Mouse (Mus musculus): ENCODE results near the gene Gbgt1. TPM values are rescaled to one million over a fixed set of nuclear protein-coding genes. Genes with fewer than 3 reads are reported as not detected.
"Not testable (repeated sequence)": the region's sequence is repeated elsewhere in the genome, so short reads cannot be mapped to it uniquely, and the experiment has no call there.

Gene Gbgt1
- polyA plus RNA-seq, 1 experiment from 2014 or later, result 0.10 TPM

DNA sequence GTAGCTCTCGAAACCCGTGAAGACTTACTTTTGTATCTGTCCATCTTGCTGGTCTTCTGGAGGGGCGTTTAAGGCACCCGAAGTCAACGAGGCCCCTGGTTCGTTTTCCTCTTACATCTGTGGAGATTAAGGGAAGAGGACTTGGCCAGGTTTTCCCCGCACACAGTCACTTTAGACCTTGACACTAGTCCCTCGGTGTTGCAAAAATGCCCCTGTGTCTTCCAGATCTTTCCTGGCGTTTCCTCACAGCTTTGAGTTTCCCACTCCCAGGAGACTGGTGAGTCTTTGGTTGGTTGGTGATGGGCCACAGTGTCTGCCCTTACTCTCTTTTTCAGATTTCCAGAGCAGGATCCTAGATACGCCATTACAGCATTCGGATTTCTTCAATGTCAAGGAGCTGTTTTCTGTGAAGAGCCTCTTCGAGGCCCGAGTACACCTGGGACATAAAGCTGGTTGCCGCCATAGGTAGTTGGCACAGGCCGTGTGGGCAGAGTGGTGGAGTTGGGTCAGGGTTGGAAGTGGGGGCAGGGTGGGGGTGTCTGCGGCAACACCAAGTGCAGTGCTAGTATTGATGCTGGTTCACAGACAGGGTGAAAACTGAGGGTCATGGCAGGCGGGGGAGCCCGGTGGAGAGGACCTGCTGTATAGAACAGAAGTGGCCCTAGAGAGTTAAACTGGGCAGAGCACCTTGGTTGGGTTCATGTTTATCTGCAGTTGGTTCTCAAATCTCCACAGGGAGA, 28.0 kb upstream of the Gbgt1 start:
- Histone ChIP-seq H3K27me3 (ENCODE audit: control insufficient read depth, insufficient read depth, low read length) (peaks cover 5% of the 10 kb centered on the region; the same call in 1 of the 2 replicates), H3K4me2 (peak overlapping the region; percentile 87), H3K4me3 (ENCODE audit: low read depth, low read length) (peak overlapping the region; percentile 95), H3K27ac (ENCODE audit: low read depth, low read length) (no peak overlapping the region), H3K9ac (ENCODE audit: low read length) (peak overlapping the region; percentile 98), H3K9me3 (ENCODE audit: control insufficient read depth, low read length) (peaks cover 3% of the 10 kb centered on the region; the same call in 1 of the 2 replicates), H3K36me3 (ENCODE audit: control insufficient read depth, insufficient read depth, low read length) (peaks cover 30% of the 10 kb centered on the region), H3K4me1 (ENCODE audit: control insufficient read depth, insufficient read depth, low read length) (peaks cover 6% of the 10 kb centered on the region)
- no peak for ATAC-seq (ENCODE audit: low FRiP score)
- WGBS, result 52% methylated on average over 18 of the region's 18 CpGs
- no peak for DNase-seq (ENCODE audit: low spot score, missing footprints)

DNA sequence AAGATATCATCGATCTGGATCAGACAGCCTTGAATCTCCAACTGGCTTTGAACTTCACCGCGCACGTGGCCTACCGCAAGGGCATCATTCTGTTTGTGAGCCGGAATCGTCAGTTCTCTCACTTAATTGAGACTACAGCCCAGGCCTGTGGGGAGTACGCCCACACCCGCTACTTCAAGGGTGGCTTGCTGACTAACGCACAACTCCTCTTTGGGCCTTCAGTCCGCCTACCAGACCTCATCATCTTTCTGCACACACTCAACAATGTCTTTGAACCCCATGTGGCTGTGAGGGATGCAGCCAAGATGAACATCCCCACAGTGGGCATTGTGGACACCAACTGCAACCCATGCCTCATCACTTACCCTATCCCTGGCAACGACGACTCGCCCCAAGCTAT, 27.2 kb upstream of the Gbgt1 start:
- H3K9me3 ChIP-seq (ENCODE audit: control insufficient read depth, low read length), result peaks cover 3% of the 10 kb centered on the region; the same call in 1 of the 2 replicates
- ATAC-seq (ENCODE audit: low FRiP score) (no peak), DNase-seq (ENCODE audit: low spot score, missing footprints) (no peak)
- H3K9ac ChIP-seq (ENCODE audit: low read length), result no peak overlapping the region
- peaks cover 5% of the 10 kb centered on the region; the same call in 1 of the 2 replicates for H3K27me3 ChIP-seq (ENCODE audit: control insufficient read depth, insufficient read depth, low read length)
- peaks cover 6% of the 10 kb centered on the region for H3K4me1 ChIP-seq (ENCODE audit: control insufficient read depth, insufficient read depth, low read length)
- WGBS, result 96% methylated on average over 14 of the region's 14 CpGs
- no peak overlapping the region for H3K27ac ChIP-seq (ENCODE audit: low read depth, low read length)
- peaks cover 30% of the 10 kb centered on the region for H3K36me3 ChIP-seq (ENCODE audit: control insufficient read depth, insufficient read depth, low read length)
- H3K4me3 ChIP-seq (ENCODE audit: low read depth, low read length), result no peak overlapping the region
- no peak overlapping the region for H3K4me2 ChIP-seq

DNA sequence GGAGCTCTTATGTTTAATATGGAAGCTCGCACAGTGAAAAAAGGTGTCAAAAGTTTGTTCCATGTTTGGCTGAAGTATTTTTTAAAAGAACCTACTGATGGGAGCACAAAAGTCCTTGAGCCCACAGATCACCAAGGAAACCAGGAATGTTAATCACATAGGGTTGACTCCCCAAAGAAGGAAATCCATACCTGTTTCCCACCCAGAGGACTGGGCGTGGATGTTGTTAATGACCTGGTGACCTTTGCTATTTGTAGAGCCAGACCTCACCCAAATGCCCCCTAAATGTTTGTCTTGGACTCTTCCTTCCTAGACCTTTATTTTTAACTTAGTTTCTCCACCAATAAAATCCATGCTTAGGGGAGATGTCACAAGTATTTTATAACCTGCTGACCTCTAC, 26.1 kb upstream of the Gbgt1 start:
- no peak for DNase-seq (ENCODE audit: low spot score, missing footprints)
- ATAC-seq (ENCODE audit: low FRiP score), result no peak
- Histone ChIP-seq H3K9me3 (ENCODE audit: control insufficient read depth, low read length) (peaks cover 3% of the 10 kb centered on the region; the same call in 1 of the 2 replicates), H3K27me3 (ENCODE audit: control insufficient read depth, insufficient read depth, low read length) (no peaks in the 10 kb centered on the region), H3K27ac (ENCODE audit: low read depth, low read length) (no peak overlapping the region), H3K9ac (ENCODE audit: low read length) (no peak overlapping the region), H3K4me1 (ENCODE audit: control insufficient read depth, insufficient read depth, low read length) (peaks cover 6% of the 10 kb centered on the region), H3K36me3 (ENCODE audit: control insufficient read depth, insufficient read depth, low read length) (peaks cover 30% of the 10 kb centered on the region), H3K4me2 (no peak overlapping the region), H3K4me3 (ENCODE audit: low read depth, low read length) (no peak overlapping the region)
- 100% methylated on average over 2 of the region's 2 CpGs for WGBS

DNA sequence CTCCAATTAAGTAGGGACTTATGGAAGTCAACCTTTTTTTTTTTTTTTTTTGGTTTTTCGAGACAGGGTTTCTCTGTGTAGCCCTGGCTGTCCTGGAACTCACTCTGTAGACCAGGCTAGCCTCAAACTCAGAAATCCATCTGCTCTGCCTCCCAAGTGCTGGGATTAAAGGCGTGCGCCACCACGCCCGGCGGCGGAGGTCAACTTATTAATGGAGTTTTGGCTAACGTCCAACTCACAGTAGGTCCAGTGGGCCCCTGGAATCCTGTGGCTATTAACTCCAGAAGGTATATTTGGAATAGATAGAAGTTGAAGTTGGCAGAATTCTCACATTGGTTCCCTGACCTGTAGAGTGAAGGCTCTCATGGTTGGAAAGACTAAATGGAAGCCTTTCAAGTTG, 24.7 kb upstream of the Gbgt1 start:
- not testable (repeated sequence) for H3K9me3 ChIP-seq (ENCODE audit: control insufficient read depth, low read length); ATAC-seq (ENCODE audit: low FRiP score); H3K9ac ChIP-seq (ENCODE audit: low read length); H3K27me3 ChIP-seq (ENCODE audit: control insufficient read depth, insufficient read depth, low read length); H3K4me3 ChIP-seq (ENCODE audit: low read depth, low read length); H3K4me2 ChIP-seq; H3K27ac ChIP-seq (ENCODE audit: low read depth, low read length); H3K4me1 ChIP-seq (ENCODE audit: control insufficient read depth, insufficient read depth, low read length); DNase-seq (ENCODE audit: low spot score, missing footprints)
- WGBS, result 96% methylated on average over 8 of the region's 8 CpGs
- peaks cover 30% of the 10 kb centered on the region for H3K36me3 ChIP-seq (ENCODE audit: control insufficient read depth, insufficient read depth, low read length)

DNA sequence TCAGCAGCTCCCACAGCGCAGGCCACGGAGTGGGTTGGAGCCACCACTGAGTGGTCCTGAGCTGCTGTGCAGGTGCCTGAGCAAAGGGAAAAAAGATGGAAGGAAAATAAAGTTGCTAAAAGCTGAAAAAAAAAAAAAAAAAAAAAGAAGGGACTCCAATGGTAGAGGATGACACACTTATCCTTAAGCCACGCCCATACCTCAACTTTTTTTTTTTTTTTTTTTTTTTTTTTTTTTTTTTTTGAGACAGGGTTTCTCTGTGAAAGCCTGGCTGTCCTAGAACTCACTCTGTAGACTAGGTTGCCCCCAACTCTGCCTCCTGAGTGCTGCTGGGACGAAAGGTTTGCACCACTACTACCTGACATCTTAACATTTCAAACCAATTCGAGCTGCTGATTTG, 18.7 kb upstream of the Gbgt1 start:
- ATAC-seq (ENCODE audit: low FRiP score); H3K36me3 ChIP-seq (ENCODE audit: control insufficient read depth, insufficient read depth, low read length); H3K4me2 ChIP-seq; H3K9ac ChIP-seq (ENCODE audit: low read length); H3K27ac ChIP-seq (ENCODE audit: low read depth, low read length); H3K4me1 ChIP-seq (ENCODE audit: control insufficient read depth, insufficient read depth, low read length); H3K4me3 ChIP-seq (ENCODE audit: low read depth, low read length); H3K27me3 ChIP-seq (ENCODE audit: control insufficient read depth, insufficient read depth, low read length); H3K9me3 ChIP-seq (ENCODE audit: control insufficient read depth, low read length); DNase-seq (ENCODE audit: low spot score, missing footprints): not testable (repeated sequence)
- 93% methylated on average over 5 of the region's 5 CpGs for WGBS

DNA sequence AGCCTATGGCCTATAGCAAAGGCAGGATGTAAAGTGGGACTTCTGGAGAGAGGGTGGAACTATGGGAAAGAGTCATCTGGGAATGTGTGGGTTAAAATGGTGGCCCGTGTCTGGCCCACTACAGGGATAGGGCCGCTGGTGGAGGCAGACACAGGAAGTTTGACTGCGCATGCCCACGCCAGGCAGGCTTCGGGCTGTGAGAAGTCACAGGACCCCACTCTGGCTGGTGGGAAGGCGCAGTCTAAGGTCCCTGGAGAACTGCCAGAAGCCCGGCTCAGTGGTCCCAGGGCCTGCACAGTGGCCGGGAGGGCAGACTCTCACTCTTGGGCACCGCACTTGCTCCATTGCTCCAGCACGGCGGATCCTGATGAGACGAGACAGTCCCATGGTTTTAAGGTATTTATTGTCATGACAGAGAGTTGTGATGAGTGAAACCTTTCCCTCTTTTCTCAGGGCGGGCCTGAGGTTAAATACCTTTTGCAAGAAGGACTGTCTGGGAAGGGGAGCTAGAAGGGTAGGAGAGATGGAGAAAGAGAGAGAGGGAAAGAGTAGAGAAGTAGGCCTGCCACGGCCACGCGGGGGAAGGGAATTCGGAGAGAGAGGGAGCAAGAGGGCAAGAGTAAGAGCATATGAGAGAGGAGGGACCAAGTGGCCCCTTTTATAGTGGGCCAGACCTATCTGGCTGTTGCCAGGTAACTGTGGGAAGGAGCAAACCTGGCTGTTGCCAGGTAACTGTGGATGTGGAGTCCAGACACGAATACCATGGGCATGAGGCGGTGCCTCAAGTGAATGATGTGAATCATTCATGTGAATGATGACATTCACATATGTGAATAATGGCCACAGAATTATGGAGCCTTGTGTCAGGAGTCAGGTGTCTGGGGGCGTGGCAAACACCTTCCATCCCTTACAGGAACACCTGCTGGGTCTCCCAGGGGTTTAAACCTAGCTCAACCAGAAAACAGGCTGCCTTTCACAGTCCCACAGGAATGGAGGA, 17.2 kb upstream of the Gbgt1 start:
- Histone ChIP-seq H3K36me3 (ENCODE audit: control insufficient read depth, insufficient read depth, low read length) (no peaks in the 10 kb centered on the region), H3K27me3 (ENCODE audit: control insufficient read depth, insufficient read depth, low read length) (no peaks in the 10 kb centered on the region), H3K4me3 (ENCODE audit: low read depth, low read length) (no peak overlapping the region), H3K9ac (ENCODE audit: low read length) (no peak overlapping the region), H3K9me3 (ENCODE audit: control insufficient read depth, low read length) (no peaks in the 10 kb centered on the region), H3K4me2 (no peak overlapping the region), H3K27ac (ENCODE audit: low read depth, low read length) (no peak overlapping the region), H3K4me1 (ENCODE audit: control insufficient read depth, insufficient read depth, low read length) (no peaks in the 10 kb centered on the region)
- 85% methylated on average over 20 of the region's 20 CpGs for WGBS
- DNase-seq (ENCODE audit: low spot score, missing footprints) (no peak), ATAC-seq (ENCODE audit: low FRiP score) (no peak)

DNA sequence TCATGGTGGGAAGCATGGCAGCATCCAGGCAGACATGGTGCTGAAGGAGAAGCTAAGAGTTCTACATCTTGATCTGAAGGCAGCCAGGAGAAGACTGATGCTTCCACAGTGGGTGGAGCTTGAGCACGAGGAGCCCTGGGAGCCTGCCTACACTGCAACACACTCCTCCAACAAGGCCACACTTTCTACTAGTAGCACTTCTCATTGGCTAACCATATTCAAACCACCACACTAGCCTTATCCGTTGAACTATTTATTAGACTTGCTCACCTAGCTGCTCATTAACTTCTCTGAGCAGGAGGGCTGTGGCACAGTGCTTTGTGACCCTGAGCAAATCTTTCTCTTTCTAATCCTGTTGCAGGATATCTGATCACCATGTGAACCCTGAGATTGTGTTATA, 12.8 kb upstream of the Gbgt1 start:
- ATAC-seq (ENCODE audit: low FRiP score), result no peak
- no peak overlapping the region for H3K27ac ChIP-seq (ENCODE audit: low read depth, low read length)
- H3K9me3 ChIP-seq (ENCODE audit: control insufficient read depth, low read length), result no peaks in the 10 kb centered on the region
- H3K36me3 ChIP-seq (ENCODE audit: control insufficient read depth, insufficient read depth, low read length), result no peaks in the 10 kb centered on the region
- 69% methylated on average over 2 of the region's 2 CpGs for WGBS
- no peak for DNase-seq (ENCODE audit: low spot score, missing footprints)
- no peak overlapping the region for H3K4me3 ChIP-seq (ENCODE audit: low read depth, low read length)
- H3K4me1 ChIP-seq (ENCODE audit: control insufficient read depth, insufficient read depth, low read length), result no peaks in the 10 kb centered on the region
- no peak overlapping the region for H3K9ac ChIP-seq (ENCODE audit: low read length)
- H3K4me2 ChIP-seq, result no peak overlapping the region
- H3K27me3 ChIP-seq (ENCODE audit: control insufficient read depth, insufficient read depth, low read length), result no peaks in the 10 kb centered on the region

DNA sequence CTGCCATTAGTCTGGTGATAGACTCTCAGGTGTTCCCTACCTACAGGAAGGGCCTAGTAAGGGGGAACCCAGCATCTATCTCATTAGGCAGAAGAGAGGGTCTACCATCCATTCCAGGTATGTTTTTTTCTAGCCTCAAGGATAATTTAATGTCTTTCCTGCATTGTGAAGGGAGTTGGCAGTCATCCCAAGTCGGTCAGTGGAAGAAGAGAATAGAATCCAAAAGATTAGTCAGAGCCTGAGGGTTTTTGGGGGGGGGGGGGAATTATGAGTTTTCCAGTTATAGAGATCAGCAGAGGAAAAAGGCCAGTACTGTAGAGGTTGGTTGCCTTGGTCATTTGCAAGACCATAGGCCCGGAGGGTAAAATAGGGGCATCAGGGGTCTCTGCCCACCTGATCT, 2.2 kb upstream of the Gbgt1 start:
- Histone ChIP-seq H3K4me2 (no peak overlapping the region), H3K9me3 (ENCODE audit: control insufficient read depth, low read length) (no peaks in the 10 kb centered on the region), H3K9ac (ENCODE audit: low read length) (no peak overlapping the region), H3K27ac (ENCODE audit: low read depth, low read length) (no peak overlapping the region), H3K36me3 (ENCODE audit: control insufficient read depth, insufficient read depth, low read length) (no peaks in the 10 kb centered on the region), H3K27me3 (ENCODE audit: control insufficient read depth, insufficient read depth, low read length) (no peaks in the 10 kb centered on the region), H3K4me3 (ENCODE audit: low read depth, low read length) (no peak overlapping the region), H3K4me1 (ENCODE audit: control insufficient read depth, insufficient read depth, low read length) (no peaks in the 10 kb centered on the region)
- ATAC-seq (ENCODE audit: low FRiP score), result no peak
- no peak for DNase-seq (ENCODE audit: low spot score, missing footprints)
- WGBS, result 96% methylated on average over 2 of the region's 2 CpGs

DNA sequence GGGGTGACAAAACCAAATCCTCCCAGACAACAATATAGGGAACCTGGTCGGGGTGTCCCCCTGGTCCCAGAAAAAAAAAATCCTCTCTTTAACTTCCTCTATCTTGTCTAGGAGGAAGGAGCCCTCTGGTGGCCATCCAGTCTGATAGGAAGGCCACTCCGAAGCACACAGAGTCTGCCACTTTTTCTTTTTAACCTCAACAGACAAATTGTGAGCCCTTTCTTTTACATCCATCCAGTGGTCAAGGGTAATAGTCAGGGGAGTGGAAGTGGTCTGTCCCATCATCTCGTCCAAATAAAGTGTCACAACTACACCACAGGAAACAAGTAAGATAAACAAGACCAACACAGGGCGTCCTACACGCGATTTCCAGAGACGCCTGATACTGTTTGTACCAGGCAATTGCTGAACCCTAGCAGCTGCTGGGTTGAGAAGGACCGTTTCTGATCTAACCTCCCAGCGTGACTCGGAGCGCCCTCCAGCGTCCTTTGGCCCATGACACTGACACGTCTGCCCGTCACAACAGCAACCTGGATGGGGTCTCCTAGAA, 1.4 kb upstream of the Gbgt1 start:
- H3K27ac ChIP-seq (ENCODE audit: low read depth, low read length), result no peak overlapping the region
- H3K27me3 ChIP-seq (ENCODE audit: control insufficient read depth, insufficient read depth, low read length), result no peaks in the 10 kb centered on the region
- H3K9me3 ChIP-seq (ENCODE audit: control insufficient read depth, low read length), result no peaks in the 10 kb centered on the region
- H3K4me1 ChIP-seq (ENCODE audit: control insufficient read depth, insufficient read depth, low read length), result no peaks in the 10 kb centered on the region
- DNase-seq (ENCODE audit: low spot score, missing footprints), result no peak
- H3K36me3 ChIP-seq (ENCODE audit: control insufficient read depth, insufficient read depth, low read length), result no peaks in the 10 kb centered on the region
- no peak for ATAC-seq (ENCODE audit: low FRiP score)
- no peak overlapping the region for H3K4me3 ChIP-seq (ENCODE audit: low read depth, low read length)
- no peak overlapping the region for H3K4me2 ChIP-seq
- no peak overlapping the region for H3K9ac ChIP-seq (ENCODE audit: low read length)
- 84% methylated on average over 14 of the region's 14 CpGs for WGBS
